Mouse (Mus musculus) inflammation-experienced regulatory T-cells, adult 16 weeks (primary cell): ENCODE results near the gene Hunk. TPM values are rescaled to one million over a fixed set of nuclear protein-coding genes. Genes with fewer than 3 reads are reported as not detected.

ENCODE experiments used
- polyA plus RNA-seq: library from polyadenylated mRNA; unstranded; fragments of 100-300 nt; shearing (Covaris generic); gene quantifications from one replicate; pipeline ENCODE4 v1.2.1, GENCODE M21; 2017

The Hunk gene
- polyA plus RNA-seq, result 0.17 TPM

GRCm38 (mm10) chr16:90385688-90386513 lies at the start of gene Hunk:
Hunk (plus strand) TSS chr16:90386013.

Other genes with a start within 250 kb of the Hunk start
- 47.0 TPM for gene Tiam1, start 242.2 kb upstream of the Hunk start, polyA plus RNA-seq
- 85.3 TPM for gene Sod1, start 165.3 kb upstream of the Hunk start, polyA plus RNA-seq
- 12.9 TPM for gene Scaf4, start 101.5 kb upstream of the Hunk start, polyA plus RNA-seq